Mouse (Mus musculus) lung, postnatal 0 days (tissue): ENCODE measurements around the gene Hid1.

Experiments used
- CTCF ChIP-seq: IDR thresholded peaks from 2 replicates; pipeline ENCODE4 v1.5.1; 2016; ENCODE audit warnings: antibody characterized with exemption, mild to moderate bottlenecking
- EP300 ChIP-seq: IDR thresholded peaks from 2 replicates; pipeline ENCODE4 v1.6.1; 2016; ENCODE audit warnings: antibody characterized with exemption, mild to moderate bottlenecking, control low read depth

DNA sequence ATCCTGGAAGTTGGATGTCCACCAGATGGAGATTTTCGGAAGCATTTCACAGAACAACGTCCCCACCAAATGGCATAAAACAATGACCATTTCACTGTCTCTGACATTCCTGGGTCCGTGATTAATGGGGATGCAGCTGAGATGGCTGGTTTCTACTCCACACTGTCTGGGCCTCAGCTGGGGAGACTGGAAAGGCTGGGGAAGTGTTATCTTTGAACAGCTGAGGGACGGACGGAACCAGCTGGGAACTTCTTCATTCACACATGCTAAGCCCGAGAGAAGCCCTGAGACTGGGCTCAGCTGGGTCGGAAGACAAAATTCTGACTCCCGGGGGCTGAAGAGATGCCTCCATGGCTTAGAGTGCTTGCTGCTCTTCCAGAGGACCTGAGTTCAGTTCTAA lies 3.8 kb upstream of the Hid1 start:
- no peak for TF ChIP-seq EP300
- no peak for TF ChIP-seq CTCF
